Mouse (Mus musculus): ENCODE results near the gene Slc35e3. TPM values are rescaled to one million over a fixed set of nuclear protein-coding genes. Genes with fewer than 3 reads are reported as not detected.
"Not testable (repeated sequence)": the region's sequence is repeated elsewhere in the genome, so short reads cannot be mapped to it uniquely, and the experiment has no call there.

Gene Slc35e3
- polyA plus RNA-seq, 1 experiment = 3.3 TPM

DNA sequence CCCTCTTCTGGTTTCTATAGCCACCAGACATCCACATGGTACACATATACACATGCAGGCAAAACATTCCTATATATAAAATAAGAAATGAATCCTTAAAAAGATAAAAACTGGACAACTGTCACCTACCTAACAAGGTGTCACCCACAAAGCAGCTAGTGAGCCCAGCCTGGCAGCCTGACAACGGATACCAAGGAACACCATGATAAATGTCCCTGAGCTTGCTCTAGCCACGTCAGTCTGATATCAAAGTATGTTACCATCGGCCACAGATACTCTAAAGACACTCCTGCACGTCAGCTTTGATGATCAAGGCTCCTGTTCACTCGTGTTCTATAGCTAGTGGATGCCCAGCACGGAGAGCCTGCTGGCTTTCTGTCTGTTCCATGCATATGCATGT is 39.7 kb downstream of the Slc35e3 start:
- 89% methylated on average over 6 of the region's 6 CpGs for WGBS
- no peak for DNase-seq (ENCODE audit: low read depth, low spot score)

DNA sequence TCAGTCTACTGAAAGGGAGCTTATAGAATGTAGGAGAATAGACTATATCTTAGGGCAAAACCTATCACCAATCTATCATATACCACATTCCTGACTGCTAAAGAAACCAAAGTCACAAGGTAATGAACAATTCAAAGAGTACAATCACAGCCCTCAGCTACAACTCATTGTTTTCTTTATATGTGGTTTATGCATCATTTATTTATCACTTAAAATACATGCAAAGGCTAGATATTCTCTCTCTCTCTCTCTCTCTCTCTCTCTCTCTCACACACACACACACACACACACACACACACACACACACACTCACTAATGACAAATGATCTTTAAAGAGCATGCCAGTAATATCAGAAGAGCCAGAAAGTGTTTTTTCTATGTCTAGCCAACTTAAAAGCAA is 40.4 kb downstream of the Slc35e3 start:
- no peak for DNase-seq (ENCODE audit: low read depth, low spot score)

DNA sequence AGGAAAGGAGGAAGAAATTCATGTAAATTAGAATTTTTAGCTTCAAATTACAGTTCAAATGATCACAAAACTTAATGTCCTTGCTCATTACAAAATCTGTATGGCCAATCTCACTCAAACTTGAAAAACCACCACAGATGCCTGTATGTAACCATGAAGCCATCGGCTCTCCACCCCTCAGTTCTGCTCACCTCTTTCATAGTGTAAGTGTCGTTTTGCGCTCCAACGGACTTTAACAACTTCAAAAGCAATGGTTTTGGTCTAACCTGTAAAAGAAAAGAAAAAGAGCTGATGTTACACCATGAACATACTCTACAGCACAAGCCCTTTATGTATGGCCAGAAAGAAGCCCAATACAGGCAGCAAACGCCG is 41.2 kb downstream of the Slc35e3 start:
- 94% methylated on average over 6 of the region's 6 CpGs for WGBS

GRCm38 (mm10) chr10:117704314-117704963 is 41.7 kb downstream of the Slc35e3 start:
- 98% methylated on average over 6 of the region's 6 CpGs for WGBS
- DNase-seq (ENCODE audit: low read depth, low spot score) = not testable (repeated sequence)

More for the DNA sequence above, 41.2 kb downstream of the Slc35e3 start:
- no peak for DNase-seq (ENCODE audit: low read depth, low spot score)

DNA sequence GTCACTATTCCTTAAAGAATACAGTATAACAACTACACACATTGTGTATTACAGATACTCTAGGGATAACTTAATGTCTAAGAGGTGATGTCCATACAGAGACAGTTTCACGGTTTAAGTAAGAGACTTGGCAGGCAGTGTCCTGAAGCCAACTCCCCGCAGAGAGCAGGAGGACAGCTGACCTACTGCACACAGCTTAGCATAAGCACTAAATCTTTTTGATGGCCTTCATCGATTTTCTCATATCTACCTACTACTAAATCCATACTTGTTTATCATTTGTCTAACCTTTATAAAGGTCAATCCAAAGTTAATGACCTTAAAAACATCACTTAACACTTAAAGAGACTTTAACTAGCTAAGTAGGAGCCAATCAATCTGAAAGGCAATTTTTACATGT is 42.7 kb downstream of the Slc35e3 start:
- WGBS = 81% methylated on average over 3 of the region's 3 CpGs
- DNase-seq (ENCODE audit: low read depth, low spot score) = no peak

DNA sequence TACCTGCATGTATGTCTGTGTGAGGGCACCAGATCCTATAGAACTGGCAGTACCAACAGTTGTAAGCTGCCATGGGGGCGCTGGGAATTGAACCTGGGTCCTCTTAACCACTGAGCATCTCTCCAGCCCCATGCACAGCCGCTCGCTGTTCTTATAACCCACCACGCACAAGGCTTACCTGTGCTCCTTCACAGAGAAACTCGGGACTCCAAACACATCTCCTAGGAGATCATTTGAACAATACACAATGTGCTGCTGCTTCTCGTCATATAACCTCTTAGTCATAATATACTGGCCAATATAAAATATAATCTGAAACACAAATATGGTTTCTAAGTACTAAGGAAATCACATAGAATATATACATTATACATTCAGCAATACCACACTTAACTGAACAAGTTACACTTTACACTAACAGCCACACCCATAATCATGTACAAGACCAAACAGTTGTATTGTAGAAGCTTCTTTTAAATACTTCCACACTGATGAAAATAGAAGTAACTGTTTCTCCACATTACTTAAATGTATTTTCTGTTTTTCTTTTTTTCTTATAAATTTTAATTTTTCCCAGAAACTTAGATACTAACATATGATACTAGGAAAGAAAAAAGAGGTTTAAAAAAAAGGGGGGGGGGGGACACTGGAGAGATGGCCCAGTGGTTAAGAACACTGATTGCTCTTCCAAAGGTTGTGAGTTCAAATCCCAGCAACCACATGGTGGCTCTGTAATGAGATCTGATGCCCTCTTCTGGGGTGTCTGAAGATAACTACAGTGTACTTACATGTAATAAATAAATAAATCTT is 43.9 kb downstream of the Slc35e3 start:
- WGBS = 85% methylated on average over 6 of the region's 6 CpGs

GRCm38 (mm10) chr10:117701034-117701829 is 44.9 kb downstream of the Slc35e3 start:
- DNase-seq (ENCODE audit: low read depth, low spot score) = no peak
- 88% methylated on average over 6 of the region's 6 CpGs for WGBS

More for the DNA sequence above, 43.9 kb downstream of the Slc35e3 start:
- DNase-seq (ENCODE audit: low read depth, low spot score) = no peak

- WGBS = 84% methylated on average over 1 of the region's 1 CpGs
- DNase-seq (ENCODE audit: low read depth, low spot score) = no peak
Observed at GRCm38 (mm10) chr10:117700450-117700849, 45.7 kb downstream of the Slc35e3 start.

- WGBS = 96% methylated on average over 4 of the region's 4 CpGs
- DNase-seq (ENCODE audit: low read depth, low spot score) = no peak
Observed at GRCm38 (mm10) chr10:117699914-117700313, 46.3 kb downstream of the Slc35e3 start.

- DNase-seq (ENCODE audit: low read depth, low spot score) = no peak
- WGBS = 98% methylated on average over 10 of the region's 10 CpGs
Observed at GRCm38 (mm10) chr10:117698313-117699138, 47.6 kb downstream of the Slc35e3 start.

DNA sequence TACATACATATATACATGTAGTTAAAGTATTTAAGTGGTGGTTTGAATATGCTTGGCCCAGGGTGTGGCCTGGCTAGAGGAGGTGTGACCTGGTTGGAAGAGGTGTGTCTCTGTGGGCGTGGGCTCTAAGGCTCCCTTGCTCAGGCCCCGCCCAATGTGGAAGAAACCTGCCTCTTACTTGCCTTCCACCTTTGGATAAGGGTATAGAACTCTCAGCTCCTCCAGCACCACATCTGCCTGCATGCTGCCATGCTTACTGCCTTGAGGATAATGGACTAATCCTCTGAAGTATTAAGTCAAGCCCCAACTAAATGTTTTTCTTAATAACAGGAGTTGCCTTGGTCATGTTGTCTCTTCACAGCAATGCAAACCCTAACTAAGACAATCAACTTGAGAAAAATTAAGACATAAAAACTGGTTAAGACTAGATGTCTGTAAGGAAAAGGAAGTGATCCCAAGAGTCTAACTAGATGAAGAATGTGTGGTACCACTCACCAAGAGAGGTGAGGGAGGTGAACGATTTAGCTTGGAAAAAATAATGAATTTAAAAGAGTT is 48.5 kb downstream of the Slc35e3 start:
- WGBS = 92% methylated on average over 3 of the region's 3 CpGs
- DNase-seq (ENCODE audit: low read depth, low spot score) = no peak

DNA sequence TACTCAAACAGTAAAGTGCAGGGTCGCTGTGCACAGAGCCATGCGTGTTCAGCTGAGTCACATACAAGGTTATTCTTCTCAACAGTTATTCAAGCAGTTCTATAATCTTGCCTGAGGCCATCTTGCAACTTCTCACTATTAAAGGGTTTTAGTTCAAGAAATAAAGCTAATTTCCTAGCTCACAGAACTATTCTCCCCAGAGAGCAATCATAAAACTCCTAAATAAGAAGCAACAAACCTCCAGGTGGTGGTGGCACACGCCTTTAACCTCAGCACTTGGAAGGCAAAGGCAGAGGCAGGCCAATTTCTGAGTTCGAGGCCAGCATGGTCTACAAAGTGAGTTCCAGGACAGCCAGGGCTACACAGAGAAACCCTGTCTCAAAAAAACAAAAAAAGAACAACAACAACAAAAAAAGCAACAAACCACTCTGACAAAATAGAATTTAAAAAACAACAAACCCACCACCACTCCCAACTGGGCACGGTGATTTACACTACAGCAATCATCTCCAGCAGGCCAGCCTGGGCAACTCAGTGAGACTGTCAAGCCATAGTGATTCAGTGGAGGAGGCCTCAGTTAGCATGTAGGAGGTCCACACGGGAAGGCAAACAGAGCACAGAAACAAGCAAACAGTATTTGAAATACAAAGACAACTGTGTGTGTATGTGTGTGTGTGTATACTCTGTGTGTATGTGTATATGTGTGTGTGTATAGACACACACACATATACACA is 49.2 kb downstream of the Slc35e3 start:
- WGBS = 86% methylated on average over 6 of the region's 6 CpGs
- DNase-seq (ENCODE audit: low read depth, low spot score) = no peak

DNA sequence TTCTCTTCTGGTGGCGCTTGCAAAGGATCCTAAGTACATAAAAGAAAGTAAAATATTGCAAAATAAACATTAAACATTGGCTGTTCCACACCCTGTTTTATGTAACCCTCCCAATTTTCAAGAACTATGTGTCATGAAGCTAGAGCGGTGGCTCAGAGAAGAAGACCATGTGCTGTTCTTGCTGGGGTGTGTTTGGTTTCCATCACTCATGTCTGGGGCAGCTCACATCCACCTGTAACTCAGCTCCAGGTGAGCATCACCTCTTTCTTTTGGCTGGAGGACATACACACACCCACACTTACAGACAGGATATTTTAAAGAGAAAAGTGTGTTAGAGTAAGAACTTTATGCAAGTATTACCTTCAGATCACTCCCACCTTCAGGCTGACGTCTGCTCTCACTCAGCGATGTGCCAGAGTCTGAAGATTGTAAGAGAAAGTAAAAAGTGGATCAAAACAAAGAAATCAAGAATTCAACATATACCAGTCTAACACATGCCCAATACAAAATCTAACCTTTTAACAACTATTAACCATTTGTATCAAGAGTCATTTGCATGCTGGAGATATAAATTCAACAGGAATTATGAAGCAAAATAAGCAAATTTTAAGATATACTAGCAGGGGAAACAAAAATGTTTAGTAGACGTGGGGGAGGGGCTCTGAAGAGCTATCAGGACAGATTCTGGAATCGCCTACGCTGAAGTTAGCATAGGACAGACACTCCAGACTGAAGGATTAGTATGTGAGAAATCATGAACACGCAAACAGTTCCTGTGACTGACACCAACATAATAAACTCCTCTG is 49.9 kb downstream of the Slc35e3 start:
- WGBS = 77% methylated on average over 8 of the region's 8 CpGs
- no peak for DNase-seq (ENCODE audit: low read depth, low spot score)

DNA sequence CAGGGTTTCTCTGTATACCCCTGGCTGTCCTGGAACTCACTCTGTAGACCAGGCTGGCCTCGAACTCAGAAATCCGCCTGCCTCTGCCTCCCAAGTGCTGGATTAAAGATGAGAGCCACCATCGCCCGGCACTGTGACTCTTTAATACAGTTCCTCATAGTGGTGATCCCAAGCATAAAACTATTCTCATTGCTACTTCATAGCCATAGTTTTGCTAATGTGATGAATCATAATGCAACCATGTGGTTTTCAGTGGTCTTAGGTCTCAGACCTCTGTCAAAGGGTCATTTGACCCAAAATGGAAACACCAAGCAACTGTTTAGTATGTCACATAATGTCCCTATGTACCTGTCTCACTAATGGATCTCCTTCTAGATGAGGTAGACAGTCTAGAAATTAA is 50.6 kb downstream of the Slc35e3 start:
- 97% methylated on average over 4 of the region's 4 CpGs for WGBS
- DNase-seq (ENCODE audit: low read depth, low spot score) = no peak

DNA sequence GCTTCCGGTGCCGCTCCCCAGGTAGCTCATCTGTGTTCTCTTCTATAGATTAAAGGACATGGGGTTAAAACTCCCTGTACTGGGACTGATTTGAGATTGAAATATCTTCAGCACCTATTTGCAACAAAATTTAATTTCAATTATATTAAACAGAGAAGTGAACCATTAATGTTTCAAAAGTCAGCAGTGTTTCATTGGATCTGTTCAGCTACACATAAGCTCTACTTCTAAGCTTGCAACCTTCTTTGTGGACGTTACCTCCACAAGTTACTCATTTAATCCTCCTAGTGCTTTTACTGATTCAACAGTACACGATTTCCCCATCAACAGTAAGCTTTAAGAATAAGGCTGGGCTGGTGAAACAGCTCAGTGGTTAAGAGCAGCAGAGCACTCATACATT is 51.1 kb downstream of the Slc35e3 start:
- 89% methylated on average over 4 of the region's 4 CpGs for WGBS
- DNase-seq (ENCODE audit: low read depth, low spot score) = no peak

DNA sequence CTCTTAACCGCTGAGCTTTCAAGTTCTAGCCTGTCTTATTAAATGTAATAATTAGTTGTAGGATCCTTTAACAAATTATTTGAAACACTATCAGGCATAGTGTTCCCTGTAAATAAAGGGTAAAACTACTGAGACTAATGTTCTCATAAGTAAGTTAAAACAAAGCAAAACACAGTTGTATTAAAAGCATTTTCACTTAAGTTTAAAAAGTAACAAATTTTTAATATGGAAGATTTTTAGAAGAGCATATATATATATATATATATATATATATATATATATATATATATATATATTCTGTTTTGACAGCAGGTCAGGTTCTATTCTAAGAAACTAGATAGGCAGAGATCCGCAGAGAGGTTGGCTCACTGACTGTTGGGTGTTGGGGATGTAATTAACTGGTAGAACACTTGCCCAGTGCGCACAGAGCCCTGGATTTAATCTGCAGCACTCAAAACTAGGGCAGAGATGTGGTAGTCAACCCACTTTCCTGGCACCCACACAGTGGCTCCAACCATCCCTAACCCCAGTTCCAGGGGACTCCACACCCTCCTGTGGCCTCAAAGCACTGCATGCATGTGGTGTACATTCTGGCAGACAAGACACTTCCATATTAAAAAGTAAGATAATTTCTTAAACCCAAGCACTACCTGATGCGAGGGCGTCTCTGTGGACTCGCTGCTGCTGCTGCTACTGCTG is 51.8 kb downstream of the Slc35e3 start:
- 95% methylated on average over 6 of the region's 6 CpGs for WGBS
- DNase-seq (ENCODE audit: low read depth, low spot score) = no peak

- WGBS = 92% methylated on average over 5 of the region's 5 CpGs
- DNase-seq (ENCODE audit: low read depth, low spot score) = no peak
Observed at GRCm38 (mm10) chr10:117692953-117693352, 53.2 kb downstream of the Slc35e3 start.
